Mouse (Mus musculus): ENCODE data around the gene Klrb1a.

DNA sequence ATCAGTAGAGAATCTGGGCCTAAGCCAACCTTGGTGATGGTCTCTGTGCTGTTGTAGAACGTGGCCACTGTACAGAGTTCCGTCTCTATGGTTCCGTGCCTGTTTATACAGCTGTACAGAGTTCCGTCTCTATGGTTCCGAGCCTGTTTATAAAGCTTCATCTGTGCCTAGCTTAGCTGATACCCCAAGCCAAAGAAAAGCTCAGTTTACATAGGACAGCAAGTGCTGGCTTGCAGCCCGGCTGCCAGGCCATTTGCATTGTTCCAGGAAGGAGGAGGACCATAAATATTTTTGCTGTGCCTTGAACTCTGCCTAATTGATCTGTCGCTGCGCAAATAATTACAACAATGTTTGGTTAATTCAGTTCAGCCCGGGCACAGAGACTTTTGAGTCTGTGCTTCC lies 26.2 kb downstream of the Klrb1a start:
- TF ChIP-seq CTCF (IDR thresholded peaks at IDR 0.05; ENCODE audit: low read depth, low read length) (no peak), POLR2A (IDR thresholded peaks at IDR 0.05; ENCODE audit: borderline replicate concordance, low read depth, low read length) (no peak)
